15 mouse cellular contexts compared by ENCODE assay signal in genomic region chr19:22958414-22958813, GRCm38 (mm10).
DNase-seq lines count a peak whose midpoint lies in the region; ATAC-seq lines count a peak whose summit lies in the region.
"Had no signal": no experiment of that assay in that cellular context is flagged by ENCODE, and none has a peak within 500 bp of the region (broad histone marks: within the 10 kb centered on the region; RNA-seq: fewer than 3 reads in every experiment).

No protein-coding gene starts in this region.

- no peaks in the 10 kb centered on the region for H3K9me3 ChIP-seq in forebrain, embryonic 13.5 days (replicated peaks)
- H3K9me3 ChIP-seq in forebrain, embryonic 11.5 days (ENCODE audit: control insufficient read depth, low read length): no peaks in the 10 kb centered on the region
- no peaks in the 10 kb centered on the region for H3K9me3 ChIP-seq in midbrain, embryonic 11.5 days (ENCODE audit: control insufficient read depth, low read length)
- no peaks in the 10 kb centered on the region for H3K9me3 ChIP-seq in midbrain, embryonic 10.5 days (replicated peaks)
- no peaks in the 10 kb centered on the region for H3K9me3 ChIP-seq in hindbrain, embryonic 16.5 days (ENCODE audit: control insufficient read depth, low read length)
- H3K9me3 ChIP-seq in midbrain, embryonic 16.5 days (replicated peaks; ENCODE audit: control insufficient read depth, low read length, poor library complexity, severe bottlenecking): peaks cover 5% of the 10 kb centered on the region; the same call in 1 of the 2 replicates

- DNase-seq in forebrain, embryonic 11.5 days (ENCODE audit: low spot score): no peak
- peak; percentile 83 for DNase-seq in midbrain, embryonic 11.5 days (ENCODE audit: low spot score, missing footprints)
- no peak for DNase-seq in midbrain, embryonic 10.5 days (ENCODE audit: low spot score)
- no peak for DNase-seq in spleen, postnatal 14 days (ENCODE audit: low spot score in 2 of 2)
- DNase-seq in kidney, postnatal 4 days: no peak
- DNase-seq: adrenal gland, adult 8-10 months; gastrocnemius, postnatal 10 days; heart, postnatal 4 days; kidney, adult 9 months; liver, postnatal 0 days; thymus, postnatal 25 days had no signal

- H3K4me1 ChIP-seq in forebrain, embryonic 13.5 days: peaks cover 4% of the 10 kb centered on the region; the same call in 1 of the 2 replicates
- H3K4me1 ChIP-seq in forebrain, embryonic 11.5 days (replicated peaks; ENCODE audit: control insufficient read depth, insufficient read depth, low read length): peaks cover 2% of the 10 kb centered on the region; the same call in 1 of the 2 replicates
- H3K4me1 ChIP-seq in midbrain, embryonic 11.5 days (ENCODE audit: control insufficient read depth, insufficient read depth, low read length): peaks cover 5% of the 10 kb centered on the region
- peaks cover 19% of the 10 kb centered on the region for H3K4me1 ChIP-seq in midbrain, embryonic 10.5 days
- H3K4me1 ChIP-seq in hindbrain, embryonic 16.5 days (ENCODE audit: control insufficient read depth, insufficient read depth, low read depth, low read length): peaks cover 3% of the 10 kb centered on the region; the same call in 1 of the 2 replicates
- peaks cover 10% of the 10 kb centered on the region for H3K4me1 ChIP-seq in midbrain, embryonic 16.5 days (ENCODE audit: control insufficient read depth, insufficient read depth, low read length)

- no peaks in the 10 kb centered on the region for H3K36me3 ChIP-seq in forebrain, embryonic 13.5 days (ENCODE audit: poor library complexity, severe bottlenecking)
- no peaks in the 10 kb centered on the region for H3K36me3 ChIP-seq in forebrain, embryonic 11.5 days (ENCODE audit: control insufficient read depth, insufficient read depth, low read length)
- no peaks in the 10 kb centered on the region for H3K36me3 ChIP-seq in midbrain, embryonic 11.5 days (ENCODE audit: control insufficient read depth, insufficient read depth, low read length)
- no peaks in the 10 kb centered on the region for H3K36me3 ChIP-seq in midbrain, embryonic 10.5 days
- H3K36me3 ChIP-seq in hindbrain, embryonic 16.5 days (ENCODE audit: control insufficient read depth, insufficient read depth, low read length): no peaks in the 10 kb centered on the region
- H3K36me3 ChIP-seq in midbrain, embryonic 16.5 days (ENCODE audit: control insufficient read depth, insufficient read depth, low read length): no peaks in the 10 kb centered on the region

- 0 out of 2 replicates have a peak, but pooled peaks have one; percentile 20 for ATAC-seq in forebrain, embryonic 13.5 days
- no peak for ATAC-seq in forebrain, embryonic 11.5 days (replicated peaks; ENCODE audit: low FRiP score)
- peak; percentile 62; the same call in 1 of the 2 replicates for ATAC-seq in midbrain, embryonic 11.5 days (ENCODE audit: low FRiP score)
- peak; percentile 66 for ATAC-seq in hindbrain, embryonic 16.5 days
- peak; percentile 72 for ATAC-seq in midbrain, embryonic 16.5 days
- ATAC-seq: liver, postnatal 0 days had no signal

- no peak overlapping the region for H3K27ac ChIP-seq in forebrain, embryonic 13.5 days
- no peak overlapping the region for H3K27ac ChIP-seq in forebrain, embryonic 11.5 days (ENCODE audit: low read depth, low read length)
- no peak overlapping the region for H3K27ac ChIP-seq in midbrain, embryonic 11.5 days (ENCODE audit: low read depth, low read length)
- H3K27ac ChIP-seq in midbrain, embryonic 10.5 days (replicated peaks): no peak overlapping the region
- H3K27ac ChIP-seq in hindbrain, embryonic 16.5 days (ENCODE audit: low read depth, low read length): no peak overlapping the region
- H3K27ac ChIP-seq in midbrain, embryonic 16.5 days (ENCODE audit: low read length): no peak overlapping the region; the same call in 1 of the 2 replicates

- 47% methylated on average over 4 of the region's 4 CpGs for WGBS in forebrain, embryonic 13.5 days
- 65% methylated on average over 4 of the region's 4 CpGs for WGBS in forebrain, embryonic 11.5 days
- 40% methylated on average over 4 of the region's 4 CpGs for WGBS in midbrain, embryonic 11.5 days
- WGBS in midbrain, embryonic 10.5 days: 64% methylated on average over 4 of the region's 4 CpGs
- 35% methylated on average over 4 of the region's 4 CpGs for WGBS in hindbrain, embryonic 16.5 days
- 32% methylated on average over 4 of the region's 4 CpGs for WGBS in midbrain, embryonic 16.5 days

- H3K4me3 ChIP-seq in forebrain, embryonic 13.5 days: no peak overlapping the region
- H3K4me3 ChIP-seq in forebrain, embryonic 11.5 days (ENCODE audit: low read depth, low read length): no peak overlapping the region
- H3K4me3 ChIP-seq in midbrain, embryonic 11.5 days (ENCODE audit: low read depth, low read length): no peak overlapping the region
- no peak overlapping the region for H3K4me3 ChIP-seq in midbrain, embryonic 10.5 days
- no peak overlapping the region for H3K4me3 ChIP-seq in hindbrain, embryonic 16.5 days (ENCODE audit: low read length)
- no peak overlapping the region for H3K4me3 ChIP-seq in midbrain, embryonic 16.5 days (ENCODE audit: low read depth, low read length)
- H3K4me3 ChIP-seq: erythroblast, embryonic 14.5 days had no signal

- no peak overlapping the region for H3K4me2 ChIP-seq in forebrain, embryonic 13.5 days
- H3K4me2 ChIP-seq in forebrain, embryonic 11.5 days (ENCODE audit: low read depth, low read length, severe bottlenecking): no peak overlapping the region
- H3K4me2 ChIP-seq in midbrain, embryonic 11.5 days: no peak overlapping the region
- H3K4me2 ChIP-seq in hindbrain, embryonic 16.5 days (ENCODE audit: low read length): no peak overlapping the region
- H3K4me2 ChIP-seq in midbrain, embryonic 16.5 days (ENCODE audit: low read length): no peak overlapping the region

- no peaks in the 10 kb centered on the region for H3K27me3 ChIP-seq in forebrain, embryonic 13.5 days
- no peaks in the 10 kb centered on the region for H3K27me3 ChIP-seq in forebrain, embryonic 11.5 days (ENCODE audit: control insufficient read depth, insufficient read depth, low read length)
- no peaks in the 10 kb centered on the region for H3K27me3 ChIP-seq in midbrain, embryonic 11.5 days (ENCODE audit: control insufficient read depth, insufficient read depth, low read length)
- H3K27me3 ChIP-seq in midbrain, embryonic 10.5 days (ENCODE audit: low read depth, poor library complexity, severe bottlenecking): peaks cover 11% of the 10 kb centered on the region; the same call in 1 of the 2 replicates
- H3K27me3 ChIP-seq in hindbrain, embryonic 16.5 days (replicated peaks; ENCODE audit: control insufficient read depth, insufficient read depth, low read length): no peaks in the 10 kb centered on the region
- H3K27me3 ChIP-seq in midbrain, embryonic 16.5 days (ENCODE audit: control insufficient read depth, insufficient read depth, low read depth, low read length): no peaks in the 10 kb centered on the region

- no peak overlapping the region for H3K9ac ChIP-seq in forebrain, embryonic 13.5 days
- no peak overlapping the region for H3K9ac ChIP-seq in forebrain, embryonic 11.5 days (ENCODE audit: low read length)
- no peak overlapping the region for H3K9ac ChIP-seq in midbrain, embryonic 11.5 days (ENCODE audit: low read length)
- H3K9ac ChIP-seq in hindbrain, embryonic 16.5 days (ENCODE audit: low read depth, low read length): no peak overlapping the region
- no peak overlapping the region for H3K9ac ChIP-seq in midbrain, embryonic 16.5 days (ENCODE audit: low read depth, low read length)
- H3K9ac ChIP-seq: liver, postnatal 0 days had no signal
